Comparison of ENCODE assay signal across 9 mouse cellular contexts in the genomic region with DNA sequence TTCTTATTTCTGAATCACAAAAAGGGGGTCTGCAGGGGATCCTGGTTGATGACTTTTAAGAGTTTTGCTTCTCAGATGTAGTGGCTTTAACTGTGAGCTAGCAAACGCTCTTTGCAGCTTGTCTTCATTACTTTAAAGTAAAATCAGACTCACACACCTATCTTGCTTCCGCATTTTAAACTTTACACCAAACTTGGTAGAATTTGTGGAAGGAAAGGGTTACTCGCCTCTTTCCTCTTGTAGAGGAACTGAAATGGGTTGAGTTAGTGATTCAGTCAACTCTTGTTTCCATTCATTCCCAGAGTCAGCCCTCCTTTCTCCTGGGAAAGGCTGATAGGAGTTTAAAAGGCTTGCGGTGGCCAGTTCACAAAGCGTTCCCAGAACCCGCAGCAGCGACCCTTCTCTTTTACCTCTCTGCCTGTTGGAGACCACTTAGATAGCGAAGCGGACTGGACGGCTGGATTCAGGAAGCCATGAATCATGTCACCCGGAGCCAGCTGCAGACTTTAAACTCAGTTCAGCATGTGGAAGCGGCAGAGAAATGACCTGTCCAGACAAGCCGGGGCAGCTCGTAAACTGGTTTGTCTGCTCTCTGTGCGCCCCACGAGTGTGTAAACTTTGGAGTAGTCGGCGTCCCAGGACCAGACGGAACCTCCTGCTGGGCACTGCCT. TPM values are rescaled to one million over a fixed set of nuclear protein-coding genes. Genes with fewer than 3 reads are reported as not detected.
DNase-seq lines count a peak whose midpoint lies in the region; ATAC-seq and TF ChIP-seq lines count a peak whose summit lies in the region.
"Had no signal": no experiment of that assay in that cellular context is flagged by ENCODE, and none has a peak within 500 bp of the region (broad histone marks: within the 10 kb centered on the region; RNA-seq: fewer than 3 reads in every experiment).

No protein-coding gene starts in this region.

- H3K27me3 ChIP-seq in hindbrain, embryonic 15.5 days, result no peaks in the 10 kb centered on the region
- H3K27me3 ChIP-seq in liver, embryonic 13.5 days, result peaks cover 13% of the 10 kb centered on the region
- H3K27me3 ChIP-seq in stomach, embryonic 14.5 days (ENCODE audit: control insufficient read depth, insufficient read depth, low read length), result no peaks in the 10 kb centered on the region
- H3K27me3 ChIP-seq: CH12.LX had no signal

- DNase-seq in gastrocnemius, adult 18-20 months (ENCODE audit: low spot score), result peak; percentile 15
- no peak for DNase-seq in gastrocnemius, adult 8-10 months (ENCODE audit: low spot score in 2 of 2)
- no peak for DNase-seq in liver, embryonic 13.5 days
- DNase-seq in frontal cortex, postnatal 10 days (ENCODE audit: low spot score in 2 of 2), result no peak
- DNase-seq in right cerebral cortex, postnatal 25 days, result no peak

- H3K36me3 ChIP-seq in hindbrain, embryonic 15.5 days, result no peaks in the 10 kb centered on the region
- no peaks in the 10 kb centered on the region for H3K36me3 ChIP-seq in liver, embryonic 13.5 days
- H3K36me3 ChIP-seq in stomach, embryonic 14.5 days (ENCODE audit: control insufficient read depth, insufficient read depth, low read length), result no peaks in the 10 kb centered on the region

- H3K4me2 ChIP-seq in hindbrain, embryonic 15.5 days, result peak overlapping the region; percentile 33
- peak overlapping the region; percentile 52 for H3K4me2 ChIP-seq in liver, embryonic 13.5 days
- H3K4me2 ChIP-seq in stomach, embryonic 14.5 days (replicated peaks; ENCODE audit: low read depth, low read length), result peak overlapping the region; percentile 62

- WGBS in hindbrain, embryonic 15.5 days, result 48% methylated on average over 19 of the region's 19 CpGs
- WGBS in liver, embryonic 13.5 days (ENCODE audit: insufficient replicate concordance), result 8% methylated on average over 19 of the region's 19 CpGs
- 3% methylated on average over 19 of the region's 19 CpGs for WGBS in stomach, embryonic 14.5 days

- ATAC-seq in hindbrain, embryonic 15.5 days (ENCODE audit: low FRiP score, low read depth), result no peak
- peak; percentile 48 for ATAC-seq in liver, embryonic 13.5 days (ENCODE audit: low read depth)
- peak; percentile 81 for ATAC-seq in stomach, embryonic 14.5 days (ENCODE audit: insufficient number of reproducible peaks, insufficient read depth, low FRiP score, low read depth)

- no peaks in the 10 kb centered on the region for H3K9me3 ChIP-seq in hindbrain, embryonic 15.5 days
- no peaks in the 10 kb centered on the region for H3K9me3 ChIP-seq in liver, embryonic 13.5 days (replicated peaks)
- H3K9me3 ChIP-seq in stomach, embryonic 14.5 days (ENCODE audit: control insufficient read depth, low read depth, low read length), result no peaks in the 10 kb centered on the region

- TF ChIP-seq CTCF in embryonic fibroblast, embryonic 13.5 days (IDR thresholded peaks at IDR 0.05; ENCODE audit: borderline replicate concordance, insufficient read depth, low read length), result no peak

- H3K27ac ChIP-seq in embryonic fibroblast, embryonic 13.5 days (ENCODE audit: insufficient read depth, low read length), result peak overlapping the region; percentile 89
- H3K27ac ChIP-seq in hindbrain, embryonic 15.5 days (replicated peaks), result no peak overlapping the region
- H3K27ac ChIP-seq in liver, embryonic 13.5 days, result peak overlapping the region; percentile 50
- H3K27ac ChIP-seq in stomach, embryonic 14.5 days (ENCODE audit: low read length), result peak overlapping the region; percentile 82

- peak; percentile 56 for TF ChIP-seq POLR2A in embryonic fibroblast, embryonic 13.5 days (IDR thresholded peaks at IDR 0.05; ENCODE audit: low read depth, low read length)

- H3K4me3 ChIP-seq in embryonic fibroblast, embryonic 13.5 days (ENCODE audit: insufficient read depth, low read length), result peak overlapping the region; percentile 62
- H3K4me3 ChIP-seq in hindbrain, embryonic 15.5 days, result peak overlapping the region; percentile 2; the same call in 1 of the 2 replicates
- H3K4me3 ChIP-seq in liver, embryonic 13.5 days (replicated peaks), result peak overlapping the region; percentile 41
- peak overlapping the region; percentile 34 for H3K4me3 ChIP-seq in stomach, embryonic 14.5 days (ENCODE audit: low read depth, low read length)

- H3K4me1 ChIP-seq in embryonic fibroblast, embryonic 13.5 days (ENCODE audit: control insufficient read depth, insufficient read depth, low read length), result peaks cover 2% of the 10 kb centered on the region; the same call in 1 of the 2 replicates
- H3K4me1 ChIP-seq in hindbrain, embryonic 15.5 days (replicated peaks), result peaks cover 12% of the 10 kb centered on the region; the same call in 1 of the 2 replicates
- peaks cover 13% of the 10 kb centered on the region; the same call in 1 of the 2 replicates for H3K4me1 ChIP-seq in liver, embryonic 13.5 days (replicated peaks)
- H3K4me1 ChIP-seq in stomach, embryonic 14.5 days (ENCODE audit: control insufficient read depth, insufficient read depth, low read length), result peaks cover 13% of the 10 kb centered on the region

- H3K9ac ChIP-seq in hindbrain, embryonic 15.5 days, result no peak overlapping the region
- H3K9ac ChIP-seq in liver, embryonic 13.5 days, result peak overlapping the region; percentile 26; the same call in 1 of the 2 replicates
- H3K9ac ChIP-seq in stomach, embryonic 14.5 days (replicated peaks; ENCODE audit: low read depth, low read length), result peak overlapping the region; percentile 18; the same call in 1 of the 2 replicates

RNA-seq across cellular contexts. Expression of gene Fam198b, which starts 1.5 kb away (rescaled TPM):
- total RNA-seq in gastrocnemius, adult 18-20 months (2021), result 1 to 10 TPM; 4.4 to 5.4 TPM
- 1 to 10 TPM; 3.9 to 8.0 (median 6.7) TPM for total RNA-seq in gastrocnemius, adult 8-10 months (2022)
- 188 and 357 TPM in 2 replicates for polyA plus RNA-seq in embryonic fibroblast, embryonic 13.5 days (2011; ENCODE audit: insufficient read length, low read depth, missing spikeins)
- polyA plus RNA-seq in hindbrain, embryonic 15.5 days (2015; fragmentation: Nextera tagmentation; extraction: Ambion mirVana), result 2.6 and 3.3 TPM in 2 replicates
- polyA plus RNA-seq in liver, embryonic 13.5 days (2015; fragmentation: Nextera tagmentation; extraction: Ambion mirVana), result 2.0 and 3.0 TPM in 2 replicates
- polyA plus RNA-seq in stomach, embryonic 14.5 days (2014; fragmentation: Nextera tagmentation; extraction: Ambion mirVana), result 14.7 and 15.3 TPM in 2 replicates

RNA-seq across cellular contexts. Expression of gene Tmem144, which starts 33.2 kb away (rescaled TPM):
- total RNA-seq in gastrocnemius, adult 18-20 months (2021), result 1 to 10 TPM in 1 of 2 experiments, under 1 TPM in 1; 0.69 to 1.4 TPM
- 1 to 10 TPM in 3 of 4 experiments, under 1 TPM in 1; 0.97 to 1.8 (median 1.4) TPM for total RNA-seq in gastrocnemius, adult 8-10 months (2022)
- 7.9 and 8.4 TPM in 2 replicates for polyA plus RNA-seq in embryonic fibroblast, embryonic 13.5 days (2011; ENCODE audit: insufficient read length, low read depth, missing spikeins)
- 1.2 and 1.5 TPM in 2 replicates for polyA plus RNA-seq in hindbrain, embryonic 15.5 days (2015; fragmentation: Nextera tagmentation; extraction: Ambion mirVana)
- polyA plus RNA-seq in liver, embryonic 13.5 days (2015; fragmentation: Nextera tagmentation; extraction: Ambion mirVana), result 1.9 and 2.7 TPM in 2 replicates
- 2.5 and 3.8 TPM in 2 replicates for polyA plus RNA-seq in stomach, embryonic 14.5 days (2014; fragmentation: Nextera tagmentation; extraction: Ambion mirVana)

Comparison
In these comparisons a context has a peak if more than half of its experiments do, and no peak if none do; other contexts are left out.
1. H3K4me3 ChIP-seq: peak in every context shown above with its lines; median percentile 62 in embryonic fibroblast, embryonic 13.5 days; 41 in liver, embryonic 13.5 days; 34 in stomach, embryonic 14.5 days; 2 in hindbrain, embryonic 15.5 days.
2. RNA of gene Fam198b, which starts 1.5 kb away (polyA plus RNA-seq): 188 to 357 TPM in embryonic fibroblast, embryonic 13.5 days; 14.7 to 15.3 TPM in stomach, embryonic 14.5 days, 2.6 to 3.3 TPM in hindbrain, embryonic 15.5 days and 2.0 to 3.0 TPM in liver, embryonic 13.5 days; every median in the first group is over 10 times any median in the second.
3. Peak in every context shown above with its lines, with median percentiles within 50 percentile points of each other: H3K4me2 ChIP-seq.